Mouse (Mus musculus): ENCODE data around the gene Fam71f2.

The Fam71f2 gene

DNA sequence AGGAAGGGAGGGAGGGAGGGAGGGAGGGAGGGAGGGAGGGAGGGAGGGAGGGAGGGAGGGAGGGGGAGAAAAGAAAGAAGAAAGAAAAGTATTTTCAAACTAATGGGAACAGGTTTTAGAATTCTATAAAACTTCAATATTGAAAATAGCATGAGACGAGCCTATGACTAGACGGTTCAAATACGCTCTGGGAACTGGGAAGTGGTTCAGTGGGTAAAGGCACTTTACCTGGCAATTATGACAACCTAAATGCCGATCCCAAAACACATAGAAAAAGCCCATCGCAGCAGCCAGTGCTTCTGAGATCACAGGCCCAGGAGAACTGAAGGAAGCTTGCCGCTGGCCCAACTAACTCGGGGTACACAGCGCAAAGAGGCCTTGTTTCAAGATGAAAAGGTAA, at the start of gene Fam71f2:
Gene Fam71f2 (plus strand): TSS at position 301 of the 400 bp plus-strand sequence.
- DNase-seq (ENCODE audit: low spot score), result no peak

DNA sequence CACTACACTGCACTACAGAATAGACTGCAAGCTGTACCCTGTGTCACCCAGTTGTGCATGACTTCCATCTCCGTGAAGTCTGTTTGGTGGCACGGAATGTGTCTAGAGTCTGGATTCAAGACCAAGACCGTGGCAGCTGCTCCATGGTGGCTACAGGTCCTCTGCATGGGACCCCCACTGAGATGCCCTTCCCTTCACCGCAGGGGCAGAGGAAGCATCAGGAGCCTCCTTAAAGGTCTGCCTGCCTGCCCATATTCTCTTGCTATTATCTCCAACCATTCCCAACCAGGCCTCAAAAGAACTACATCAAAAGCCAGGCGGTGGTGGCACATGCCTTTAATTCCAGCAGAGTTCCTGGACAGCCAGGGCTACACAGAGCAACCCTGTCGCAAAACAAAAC, 49.0 kb upstream of the Fam71f2 start:
- no peak for DNase-seq (ENCODE audit: low spot score)

DNA sequence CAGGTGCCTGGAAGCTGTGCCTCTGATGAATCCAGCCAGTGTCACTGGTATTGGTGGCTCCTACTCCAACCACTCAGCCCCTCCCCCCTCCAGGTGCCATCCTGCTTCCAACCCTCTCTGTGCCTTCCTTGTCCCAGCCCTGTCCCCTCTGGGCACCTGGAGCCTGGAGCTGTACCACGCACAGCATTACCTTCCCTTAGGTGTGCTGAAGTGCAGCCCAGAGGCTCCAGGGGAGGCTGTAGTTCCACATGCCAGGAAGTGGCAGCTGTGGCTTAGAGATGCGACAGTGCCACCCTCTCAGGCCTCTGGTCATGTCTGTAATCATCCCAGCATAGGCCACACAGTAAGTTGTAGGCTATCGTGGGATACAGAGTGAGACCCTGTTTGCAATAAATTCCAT, 47.6 kb upstream of the Fam71f2 start:
- no peak for DNase-seq (ENCODE audit: low spot score)

DNA sequence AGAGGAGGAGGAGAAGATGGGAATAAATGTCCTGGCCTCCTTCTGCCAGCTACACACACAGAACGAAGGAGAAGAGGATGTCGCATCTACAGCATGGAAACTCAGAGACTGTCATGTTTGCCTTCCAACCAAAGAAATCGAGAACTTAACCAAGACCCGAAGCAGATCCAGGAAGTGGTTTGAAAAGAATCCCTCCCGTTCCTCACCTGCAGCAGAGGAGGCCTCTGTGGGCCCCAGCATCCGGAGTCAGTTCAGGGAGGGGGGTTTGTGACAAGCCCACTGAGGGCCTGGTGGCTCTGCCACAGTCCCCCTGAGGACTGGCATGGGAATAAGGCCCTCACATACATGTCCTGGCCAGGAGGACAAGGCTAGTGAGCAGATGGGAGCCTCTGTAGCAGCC, 47.1 kb upstream of the Fam71f2 start:
- DNase-seq (ENCODE audit: low spot score), result no peak

DNA sequence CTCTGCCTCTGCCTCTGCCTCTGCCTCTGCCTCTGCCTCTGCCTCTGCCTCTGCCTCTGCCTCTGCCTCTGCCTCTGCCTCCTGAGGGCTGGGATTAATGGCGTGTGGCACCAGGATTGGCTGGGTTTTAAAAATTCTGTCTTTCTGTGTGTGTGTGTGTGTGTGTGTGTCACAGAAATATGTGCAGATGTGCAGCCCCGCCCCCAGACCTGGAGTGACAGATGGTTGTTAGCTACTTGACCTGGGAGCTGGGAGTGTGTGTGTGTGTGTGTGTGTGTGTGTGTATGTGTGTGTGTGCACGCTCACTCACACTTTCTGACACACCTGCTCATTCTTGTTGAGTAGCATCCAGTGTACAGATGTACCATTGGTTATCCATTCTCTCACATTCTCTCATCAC, 45.7 kb upstream of the Fam71f2 start:
- no peak for DNase-seq (ENCODE audit: low spot score)

DNA sequence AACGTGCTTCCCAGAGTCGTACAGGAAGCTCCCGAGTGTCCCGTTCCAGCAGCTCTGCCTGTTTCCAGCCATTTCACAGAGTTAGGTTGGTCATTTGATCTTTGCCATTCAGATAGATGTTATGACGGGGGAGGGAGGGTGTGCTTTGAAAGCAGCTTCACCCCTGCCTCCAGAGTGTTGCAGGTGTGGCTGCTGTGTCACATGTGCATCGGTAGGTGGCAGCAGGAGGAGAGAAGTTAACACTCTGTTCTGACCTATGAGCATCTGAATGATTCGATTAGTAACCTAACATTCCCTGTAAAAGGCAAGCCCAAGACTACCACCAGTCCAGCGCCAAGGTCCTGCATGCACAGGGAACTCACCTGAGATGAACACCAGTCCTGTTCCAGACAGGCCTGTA, 45.1 kb upstream of the Fam71f2 start:
- no peak for DNase-seq (ENCODE audit: low spot score)

DNA sequence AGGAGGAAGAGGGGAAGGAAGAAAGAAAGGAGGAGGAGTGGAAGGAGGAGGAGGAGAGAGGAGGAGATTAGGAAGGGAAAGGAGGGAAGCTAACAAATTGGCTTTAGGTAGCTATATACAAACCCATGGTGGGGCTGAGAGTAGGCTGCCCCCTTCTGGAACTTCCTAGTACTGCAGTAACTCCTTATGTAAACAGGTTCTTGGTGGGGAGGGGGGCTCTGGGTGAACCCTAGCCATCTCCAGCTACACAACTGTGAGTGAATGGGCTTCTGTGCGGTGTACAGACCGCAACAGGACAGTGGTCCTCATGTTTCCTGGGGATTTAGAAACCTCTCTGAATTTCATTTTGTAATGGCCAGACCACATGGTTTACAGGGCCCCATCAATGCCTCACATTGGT, 38.6 kb upstream of the Fam71f2 start:
- no peak for DNase-seq (ENCODE audit: low spot score)

DNA sequence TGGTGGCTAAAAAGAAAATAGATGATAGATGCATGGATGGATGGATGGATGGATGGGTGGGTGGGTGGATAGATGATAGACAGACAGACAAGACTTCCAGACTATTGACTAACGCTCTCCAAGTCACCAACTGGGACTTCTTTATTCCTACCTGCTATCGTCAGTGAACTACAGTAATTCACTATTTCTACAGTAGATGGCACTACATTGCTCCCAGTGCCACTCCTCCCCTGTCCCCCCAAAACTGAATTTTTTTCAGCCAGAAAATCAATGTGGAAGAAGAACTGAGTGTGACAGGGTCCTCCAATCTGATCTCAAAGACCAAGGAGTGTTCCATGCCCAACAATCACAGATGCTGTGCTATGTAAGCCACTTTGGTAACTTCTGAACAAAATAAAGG, 37.7 kb upstream of the Fam71f2 start:
- DNase-seq (ENCODE audit: low spot score), result no peak

DNA sequence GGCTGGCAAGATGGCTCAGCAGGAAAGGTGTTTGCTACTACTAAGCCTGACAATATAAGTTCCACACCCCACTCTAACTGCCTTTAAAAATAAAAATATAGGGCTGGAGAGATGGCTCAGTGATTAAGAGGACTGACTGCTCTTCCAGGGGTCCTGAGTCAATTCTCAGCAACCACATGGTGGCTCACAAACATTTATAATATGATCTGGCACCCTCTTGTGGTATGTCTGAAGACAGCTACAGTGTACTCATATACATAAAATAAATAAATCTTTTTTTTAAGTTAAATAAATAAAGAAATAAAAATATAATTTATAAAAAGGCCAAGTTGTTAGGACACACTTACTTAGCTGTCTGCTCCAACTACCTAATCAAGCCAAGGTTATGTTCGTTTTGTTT, 37.1 kb upstream of the Fam71f2 start:
- DNase-seq (ENCODE audit: low spot score), result no peak

DNA sequence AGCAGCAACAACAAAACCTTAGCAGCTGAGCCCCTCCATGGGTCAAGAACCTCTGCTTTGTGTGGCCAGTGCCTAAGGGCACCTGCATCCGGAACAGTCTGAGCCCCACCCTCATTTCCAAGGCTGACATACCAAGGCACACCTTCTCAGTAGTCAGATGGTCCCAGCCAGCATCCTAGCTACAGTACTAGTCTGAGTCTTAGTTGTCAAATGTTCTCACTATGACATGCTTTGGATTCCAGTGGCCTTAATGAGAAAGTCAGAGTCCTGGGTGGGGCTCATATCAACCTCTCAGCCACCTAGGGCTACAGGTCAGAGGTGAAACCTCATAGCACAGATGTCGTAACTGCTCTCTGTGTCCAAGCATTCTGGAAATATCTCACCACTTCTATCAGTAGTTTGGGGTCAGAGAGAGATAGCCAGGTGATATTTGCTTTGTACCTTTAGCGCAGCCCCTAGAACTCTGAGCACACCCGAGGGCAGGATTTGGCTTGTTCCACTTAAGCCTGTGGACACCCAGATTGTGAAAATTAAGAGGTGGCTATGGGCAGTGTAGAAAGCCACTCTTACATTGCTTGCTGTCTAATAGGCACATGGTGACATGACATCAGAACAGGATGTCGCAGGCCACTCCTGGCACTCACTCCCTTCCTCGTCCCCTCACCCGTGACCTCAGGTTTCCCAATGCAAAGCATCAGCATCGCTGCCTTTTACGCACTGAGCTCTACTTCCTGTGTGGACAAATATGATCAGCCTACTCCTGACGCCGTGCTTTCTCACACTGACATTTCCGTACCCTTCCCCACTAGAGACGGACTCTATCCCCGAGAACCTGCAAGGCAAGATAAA, 33.9 kb upstream of the Fam71f2 start:
- DNase-seq (ENCODE audit: low spot score), result no peak

DNA sequence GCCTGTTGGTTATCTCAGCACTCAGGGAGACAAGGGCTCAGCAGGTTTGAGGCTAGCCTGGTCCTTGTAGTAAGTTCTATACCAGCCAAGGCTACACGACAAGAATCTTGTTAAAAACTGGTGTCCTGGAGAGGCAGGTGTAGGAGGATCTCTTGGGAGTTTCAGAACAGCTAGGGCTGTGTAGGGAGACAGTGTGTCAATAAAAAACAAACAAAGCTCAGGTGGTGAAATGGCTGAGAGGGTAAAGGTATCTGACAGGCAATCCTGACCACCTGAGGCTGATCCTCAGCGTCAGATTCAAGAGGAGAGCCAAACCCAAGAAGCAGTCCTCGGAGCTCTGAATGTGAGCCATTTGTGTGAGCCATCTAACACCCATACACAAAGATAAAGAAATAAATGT, 33.2 kb upstream of the Fam71f2 start:
- no peak for DNase-seq (ENCODE audit: low spot score)

DNA sequence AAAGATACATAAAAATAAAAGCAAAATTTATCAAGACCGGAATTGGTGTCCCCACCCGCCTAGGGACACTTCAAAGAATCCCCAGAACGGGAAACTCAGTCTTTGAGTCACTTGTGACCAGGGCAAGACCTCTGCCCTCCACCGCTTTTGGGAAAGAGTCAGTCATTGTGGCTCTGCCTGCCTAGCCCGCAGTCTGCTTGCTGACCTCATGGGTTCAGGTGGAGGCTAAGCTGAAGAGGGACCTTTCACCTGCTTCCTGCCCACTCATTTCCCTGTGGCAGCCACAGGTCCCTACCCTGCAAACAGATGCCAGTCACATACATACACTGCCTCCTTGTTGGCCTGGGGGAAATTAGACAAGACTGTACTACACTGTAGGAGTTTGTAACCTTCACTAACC, 32.8 kb upstream of the Fam71f2 start:
- no peak for DNase-seq (ENCODE audit: low spot score)

DNA sequence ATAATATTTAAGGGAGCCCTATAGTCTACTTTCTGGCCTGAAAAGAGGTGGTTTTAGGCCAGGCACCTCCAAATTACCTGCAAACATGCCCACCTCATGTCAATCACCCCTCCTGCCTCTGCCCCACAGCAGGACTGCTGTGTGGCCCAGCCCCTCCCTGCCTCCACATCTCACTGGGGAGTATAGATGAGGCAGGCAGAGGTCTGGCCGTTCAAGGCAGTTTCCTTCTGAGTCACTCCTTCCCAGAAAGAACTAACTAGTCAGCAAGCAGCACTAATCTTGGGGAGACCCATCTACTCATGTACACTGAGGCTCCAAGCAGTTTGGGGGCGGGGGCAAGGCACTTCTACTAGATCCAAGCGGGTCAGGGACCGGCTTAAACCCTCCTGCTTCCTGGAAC, 32.3 kb upstream of the Fam71f2 start:
- DNase-seq (ENCODE audit: low spot score), result no peak

DNA sequence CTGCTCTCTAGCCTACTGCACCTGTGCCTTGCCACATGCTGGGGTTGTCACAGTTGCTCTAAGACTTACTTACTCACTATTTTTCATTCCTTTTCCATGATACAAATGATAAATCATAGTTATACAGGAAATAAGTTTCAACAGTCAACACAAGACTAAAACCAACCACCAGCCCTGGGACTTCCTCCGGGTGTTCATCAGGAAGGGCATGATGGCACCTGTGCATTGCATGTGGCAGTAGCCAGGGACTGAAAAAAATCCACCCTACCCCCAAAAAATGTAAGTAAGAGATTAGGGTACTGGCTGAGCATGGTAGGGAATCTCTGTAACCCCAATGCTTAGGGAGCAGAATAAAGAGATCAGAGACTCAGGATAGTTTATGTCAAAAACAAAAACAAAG, 20.0 kb upstream of the Fam71f2 start:
- DNase-seq (ENCODE audit: low spot score), result no peak

DNA sequence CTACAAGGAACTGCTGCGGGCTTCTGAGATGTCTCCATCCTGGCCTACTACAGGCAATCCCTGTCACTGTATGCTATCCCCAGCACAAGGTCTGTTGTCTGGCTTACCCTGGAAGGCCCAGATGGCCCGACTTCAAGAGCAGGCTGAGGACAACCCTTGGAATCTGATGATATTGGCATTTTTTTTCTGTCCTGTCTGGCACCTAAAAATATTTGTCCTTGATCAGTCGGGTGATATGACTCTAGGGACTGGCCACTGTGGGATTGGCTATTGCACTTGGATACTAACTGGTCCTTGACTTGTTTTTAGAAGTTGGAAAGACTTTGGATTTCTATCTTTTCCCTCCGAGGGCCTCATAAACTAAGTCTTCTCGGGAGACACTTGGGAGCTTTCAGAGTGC, 17.6 kb upstream of the Fam71f2 start:
- no peak for DNase-seq (ENCODE audit: low spot score)

DNA sequence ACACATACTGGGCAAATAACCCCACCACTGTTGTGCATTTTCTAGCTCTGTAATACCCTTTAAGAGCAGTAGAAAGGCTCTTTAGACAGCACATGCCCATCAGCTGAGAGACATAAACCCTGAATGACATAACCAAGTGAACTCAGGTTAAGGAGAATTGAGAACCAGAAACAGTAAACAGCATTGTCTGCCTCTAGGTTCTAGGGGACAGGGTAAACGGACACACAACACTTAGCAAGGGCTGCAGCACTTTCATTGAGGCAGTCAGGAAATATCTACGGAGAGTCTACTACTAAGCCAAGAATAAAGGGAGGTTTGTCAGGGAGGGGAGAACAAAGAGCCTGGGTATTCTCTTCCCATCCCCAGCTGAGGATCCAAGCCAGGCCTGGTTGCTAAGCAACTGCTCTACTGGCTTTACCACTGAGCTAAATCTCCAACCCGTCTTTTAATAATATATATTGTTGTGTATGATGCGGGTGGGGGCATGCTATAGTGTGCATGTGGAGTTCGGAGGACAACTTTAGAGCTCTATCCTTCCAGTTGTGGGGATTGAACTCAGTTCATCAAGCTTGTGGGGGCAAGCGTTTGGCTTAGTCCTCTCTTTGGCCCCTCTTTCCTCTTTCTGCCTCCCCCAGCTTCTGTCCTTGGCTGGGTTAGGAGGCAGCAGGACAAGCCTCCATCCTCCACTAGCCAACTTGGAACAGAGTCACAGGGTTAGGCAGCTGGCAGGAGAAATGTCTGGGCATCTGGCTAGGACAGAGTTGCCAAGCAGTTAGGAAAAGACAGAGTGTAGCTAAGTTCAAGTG, 15.5 kb upstream of the Fam71f2 start:
- DNase-seq (ENCODE audit: low spot score), result peak; percentile 37

DNA sequence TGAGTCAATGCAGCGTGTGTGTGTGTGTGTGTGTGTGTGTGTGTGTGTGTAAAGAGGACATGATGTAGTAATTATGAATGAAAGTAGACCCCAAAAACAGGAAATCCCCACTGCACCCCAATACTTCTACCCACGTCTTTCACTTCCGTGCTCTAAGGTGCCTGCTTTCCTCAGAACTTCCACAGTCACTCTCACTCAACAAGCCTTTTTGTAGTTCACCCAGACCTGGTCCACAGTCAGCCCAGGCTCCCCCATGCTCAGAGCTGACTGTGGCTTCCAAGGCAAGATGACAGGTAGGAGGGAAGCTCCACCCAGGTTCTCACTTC, 15.0 kb upstream of the Fam71f2 start:
- no peak for DNase-seq (ENCODE audit: low spot score)

DNA sequence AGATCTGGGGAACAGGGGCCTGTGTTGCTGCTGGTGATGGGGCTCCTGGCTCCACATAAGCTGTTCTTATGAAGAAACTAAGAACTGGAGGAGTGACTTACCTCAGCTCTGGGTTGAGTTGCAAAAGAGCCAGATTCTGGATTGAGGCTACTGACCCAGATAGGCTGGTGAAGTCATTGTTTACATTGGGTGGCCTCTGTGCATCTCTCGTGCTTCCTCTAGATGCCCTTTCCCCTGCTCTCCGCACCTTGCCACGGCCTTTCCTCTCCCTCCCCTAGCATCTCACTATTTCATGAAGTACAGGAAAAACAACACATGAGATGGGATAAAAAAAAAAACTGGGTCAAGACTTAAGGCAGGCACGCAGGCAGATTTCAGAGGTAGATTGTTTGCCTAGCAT, 12.5 kb upstream of the Fam71f2 start:
- DNase-seq (ENCODE audit: low spot score), result no peak

DNA sequence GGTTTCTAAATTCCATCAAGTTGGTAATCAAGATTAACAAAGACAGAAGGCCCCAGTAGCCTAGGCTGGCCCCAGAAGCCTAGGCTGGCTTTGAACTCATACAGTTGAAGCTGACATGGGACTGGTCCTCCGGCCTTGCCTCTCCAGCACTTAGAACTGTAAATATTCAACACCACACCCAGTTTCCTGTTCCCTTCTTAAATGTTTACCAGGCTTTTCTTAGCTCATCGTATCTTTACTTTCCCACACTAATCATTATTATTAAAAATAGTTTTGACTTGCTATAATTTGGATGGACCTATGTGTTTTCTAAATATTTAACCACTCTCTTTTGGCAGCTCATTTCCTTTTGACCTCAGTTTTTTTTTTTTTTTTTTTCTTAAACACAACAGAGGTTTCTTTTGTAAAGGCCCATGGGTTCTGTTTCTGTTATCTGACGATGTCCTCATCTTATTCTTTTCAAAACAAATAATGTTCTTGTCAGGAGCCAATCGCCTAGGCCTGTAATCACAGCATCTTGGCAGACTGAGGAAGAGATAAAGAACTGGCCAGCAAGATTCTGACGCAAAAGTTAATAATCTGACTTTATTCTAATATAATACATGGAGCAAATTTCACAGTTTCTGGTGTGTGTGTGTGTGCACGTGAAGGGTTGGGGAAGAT, 10.3 kb upstream of the Fam71f2 start:
- no peak for DNase-seq (ENCODE audit: low spot score)

DNA sequence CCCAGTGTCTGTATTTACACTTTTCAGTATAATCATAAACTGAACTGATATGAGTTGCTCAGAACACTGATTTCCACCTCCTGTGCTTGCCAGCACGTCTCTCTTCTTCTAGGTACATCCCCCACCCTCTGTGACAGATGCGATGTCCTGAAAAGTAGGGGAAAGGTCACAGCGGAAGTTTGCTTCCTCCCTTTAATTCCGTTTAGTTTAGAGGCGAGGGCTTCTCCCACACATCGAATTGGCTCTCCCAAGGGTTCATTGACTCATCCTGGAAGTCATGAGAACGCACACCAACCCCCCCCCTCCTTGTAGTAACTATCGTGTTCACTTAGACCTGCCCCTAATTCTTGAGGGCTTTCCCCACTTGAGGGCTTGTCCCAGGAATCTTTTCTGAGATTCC, 8.4 kb upstream of the Fam71f2 start:
- no peak for DNase-seq (ENCODE audit: low spot score)

DNA sequence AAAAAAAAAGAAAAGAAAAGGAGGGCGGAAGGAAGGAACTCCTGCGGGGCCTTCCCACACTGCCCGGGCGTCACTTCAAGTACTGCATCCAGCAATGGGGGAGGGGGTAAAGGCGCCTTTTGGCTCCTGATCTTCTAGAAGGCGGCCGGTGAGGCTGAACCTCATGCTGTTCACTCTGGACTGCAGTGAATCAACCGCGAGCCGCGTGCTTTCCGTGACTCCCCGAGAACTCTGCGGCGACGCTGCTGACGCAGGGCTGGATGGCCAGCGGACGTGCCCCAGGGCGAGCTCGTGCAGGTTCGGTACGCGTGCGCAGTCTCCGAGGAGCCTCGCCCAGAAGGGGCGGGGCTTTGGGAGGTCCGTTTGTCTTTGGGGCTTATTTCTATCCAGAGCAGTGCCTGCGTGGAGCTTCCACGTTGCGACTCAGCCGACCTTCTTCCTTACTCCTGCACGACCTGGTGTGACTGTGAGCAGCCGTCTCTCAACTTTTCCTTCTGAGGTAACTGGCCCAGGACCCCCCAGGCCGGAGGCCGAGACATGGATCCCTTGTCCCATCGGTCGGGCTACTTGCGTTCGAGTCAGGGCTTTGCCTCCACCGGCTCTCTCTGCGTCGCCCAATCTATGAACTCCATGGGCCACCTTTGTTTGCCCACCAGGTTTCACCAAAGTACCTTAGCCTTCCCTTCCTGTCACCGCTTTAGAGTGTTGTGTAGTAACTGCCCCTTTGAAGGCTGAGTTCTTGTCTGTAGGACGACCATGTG, 6.9 kb upstream of the Fam71f2 start, which contains the start of gene Hilpda:
Gene Hilpda (plus strand): TSS at position 177 of the 761 bp plus-strand sequence.
- peak; percentile 90 for DNase-seq (ENCODE audit: low spot score)

DNA sequence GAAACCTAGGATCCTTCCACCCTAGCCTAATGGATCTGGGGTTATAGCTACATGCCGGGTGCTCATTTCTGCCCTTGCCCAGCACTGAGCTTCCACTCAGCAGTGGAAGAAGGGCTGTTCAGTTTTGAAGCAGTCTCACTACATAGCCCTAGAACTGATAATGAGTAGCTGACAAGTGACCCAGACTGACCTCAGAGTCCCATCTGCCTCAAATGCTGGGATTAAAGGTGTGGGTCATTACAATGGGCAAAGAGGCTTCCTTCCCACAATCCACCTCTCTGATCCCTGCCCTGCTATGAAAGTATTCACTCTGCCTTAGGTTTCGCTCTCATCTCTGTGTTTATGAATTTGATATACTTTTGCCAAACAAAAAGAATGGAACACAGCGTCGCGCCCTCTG, 2.6 kb upstream of the Fam71f2 start:
- DNase-seq (ENCODE audit: low spot score), result no peak
